Mouse (Mus musculus) lung, embryonic 15.5 days (tissue): Measurements from ENCODE around the gene Srpx. TPM values are rescaled to one million over a fixed set of nuclear protein-coding genes. Genes with fewer than 3 reads are reported as not detected.

Experiments used
- ATAC-seq: fragments of 200-750 bp; cut with Nextera tagmentation; 2 replicates; pipeline ENCODE4 v1.8.0; 2017; ENCODE audit warnings: moderate number of reproducible peaks, borderline replicate concordance; ENCODE audit not compliant: low FRiP score, low TSS enrichment; ENCODE audit errors: extremely low read depth
- H3K27ac ChIP-seq: fragments of 300-500 bp; sonication (generic); 2 replicates; pipeline ENCODE4 v1.5.1; 2015; ENCODE audit warnings: moderate library complexity, mild to moderate bottlenecking, inconsistent platforms
- H3K27me3 ChIP-seq: fragments of 300-500 bp; sonication (generic); 2 replicates; pipeline ENCODE4 v1.6.1; 2015; ENCODE audit warnings: inconsistent platforms
- H3K36me3 ChIP-seq: fragments of 300-500 bp; sonication (generic); 2 replicates; pipeline ENCODE4 v1.6.1; 2015; ENCODE audit warnings: inconsistent platforms
- H3K4me1 ChIP-seq: fragments of 300-500 bp; sonication (generic); 2 replicates; pipeline ENCODE4 v1.6.1; 2015; ENCODE audit warnings: inconsistent platforms
- H3K4me2 ChIP-seq: fragments of 300-500 bp; sonication (generic); 2 replicates; pipeline ENCODE4 v1.6.1; 2015; ENCODE audit warnings: inconsistent platforms, mild to moderate bottlenecking, moderate library complexity
- H3K4me3 ChIP-seq: fragments of 300-500 bp; sonication (generic); 2 replicates; pipeline ENCODE4 v1.5.1; 2015; ENCODE audit warnings: mild to moderate bottlenecking, inconsistent platforms
- H3K9ac ChIP-seq: fragments of 300-500 bp; sonication (generic); 2 replicates; pipeline ENCODE4 v1.6.1; 2015; ENCODE audit warnings: inconsistent platforms
- H3K9me3 ChIP-seq: fragments of 300-500 bp; sonication (generic); 2 replicates; pipeline ENCODE4 v1.6.1; 2016; ENCODE audit warnings: inconsistent platforms
- whole genome bisulfite sequencing: fragments of 180-500 bp; shearing (Covaris S2); methylation state at CpG from one replicate; pipeline ENCODE4 v1.1.7; 2015; 5-methylcytosine and 5-hydroxymethylcytosine counted together
- polyA plus RNA-seq: library from polyadenylated mRNA; unstranded; fragments of >200 nt; fragmentation: Nextera tagmentation; extraction: Ambion mirVana; gene quantifications from 2 replicates; pipeline ENCODE4 v1.2.1, GENCODE M21; 2015

The Srpx gene
- 19.5 and 20.5 TPM in 2 replicates for polyA plus RNA-seq

DNA sequence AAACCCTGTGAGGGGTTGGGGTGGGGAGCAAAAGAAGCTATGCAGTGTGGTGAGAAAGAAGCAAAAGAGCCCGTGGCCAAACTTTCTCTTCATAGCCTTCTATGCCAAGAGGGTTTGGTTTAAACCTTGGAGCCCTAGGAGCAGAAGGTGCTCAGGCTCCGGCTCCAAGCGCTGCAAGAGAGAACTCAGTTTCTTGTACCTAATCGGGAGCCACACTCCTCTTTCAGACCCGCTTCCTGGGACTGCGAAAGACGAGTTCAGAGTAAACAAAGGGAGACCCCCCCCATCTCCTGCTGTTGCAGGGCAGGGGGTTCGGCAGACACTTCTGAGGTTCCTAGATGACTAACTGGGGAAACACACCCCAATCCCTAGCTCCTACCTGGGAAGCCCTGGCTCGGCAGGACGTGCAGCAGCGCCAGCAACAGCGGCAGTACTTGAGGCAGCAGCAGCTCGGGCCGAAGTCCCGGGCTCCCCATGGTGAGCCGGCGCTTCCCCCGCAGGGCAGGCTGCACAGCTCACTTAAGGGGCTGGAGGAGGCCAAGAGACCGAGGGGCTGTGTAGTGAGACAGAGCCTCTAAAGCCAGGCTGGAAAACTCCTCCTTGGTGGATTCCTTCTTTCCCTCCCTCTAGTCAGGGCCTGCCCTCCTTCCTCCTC is at the start of gene Srpx:
Gene Srpx, minus strand, starts transcription at position 645 of the 655 bp plus-strand sequence.
- 11% methylated on average over 19 of the region's 19 CpGs for WGBS
- Histone ChIP-seq H3K4me2 (peak within 1 kb of the TSS; percentile 57), H3K36me3 (no peaks in the 10 kb centered on the region), H3K4me1 (no peaks in the 10 kb centered on the region), H3K27ac (peak within 1 kb of the TSS; percentile 10; the same call in 1 of the 2 replicates), H3K9ac (peak within 1 kb of the TSS; percentile 24; the same call in 1 of the 2 replicates), H3K27me3 (no peaks in the 10 kb centered on the region), H3K9me3 (no peaks in the 10 kb centered on the region), H3K4me3 (peak within 1 kb of the TSS; percentile 40)
- ATAC-seq = peak; percentile 65

DNA sequence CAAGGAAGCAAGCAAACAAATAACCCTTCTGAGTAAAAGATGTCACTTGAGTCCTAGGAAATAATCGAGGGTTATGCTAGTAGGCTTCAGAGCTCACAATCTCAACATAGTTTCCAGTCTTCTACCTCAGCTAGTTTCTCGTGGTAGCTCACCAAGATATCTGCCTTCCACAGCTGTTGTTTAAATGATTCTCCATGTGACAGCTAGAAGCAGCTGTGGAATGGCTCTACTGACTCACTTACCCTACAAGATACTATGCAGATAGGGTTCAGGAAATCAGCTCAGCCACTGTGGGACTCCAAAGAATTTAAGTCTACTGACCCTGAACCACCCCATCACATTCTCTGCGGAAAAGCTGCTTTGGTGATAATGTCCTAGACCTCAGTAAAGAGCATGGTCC is 34.9 kb upstream of the Srpx start:
- Histone ChIP-seq H3K9ac (no peak overlapping the region), H3K4me2 (no peak overlapping the region), H3K27ac (no peak overlapping the region), H3K9me3 (no peaks in the 10 kb centered on the region), H3K27me3 (no peaks in the 10 kb centered on the region), H3K36me3 (no peaks in the 10 kb centered on the region), H3K4me3 (no peak overlapping the region), H3K4me1 (no peaks in the 10 kb centered on the region)
- WGBS = 61% methylated on average over 3 of the region's 3 CpGs
- no peak for ATAC-seq

DNA sequence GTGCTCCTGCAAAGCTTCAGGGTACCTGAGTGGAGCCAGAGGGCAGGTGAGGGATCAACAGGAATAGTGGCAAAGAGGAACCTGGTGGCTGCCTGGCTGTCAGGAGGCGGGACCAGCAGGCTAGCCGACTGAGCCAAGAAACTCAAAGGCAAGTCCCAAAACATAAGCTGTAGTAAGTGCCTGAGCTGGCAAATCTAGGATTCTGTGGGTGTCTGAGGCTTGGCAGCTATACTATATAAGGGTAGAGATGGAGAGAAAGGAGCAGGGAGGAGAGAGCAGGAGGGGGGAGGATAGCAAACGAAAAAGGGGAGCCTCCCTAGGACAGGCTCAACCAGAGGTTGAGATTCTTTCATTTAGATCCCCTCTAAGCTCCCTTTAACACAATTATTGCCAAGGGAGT is 1.7 kb downstream of the Srpx start:
- H3K9me3 ChIP-seq = no peaks in the 10 kb centered on the region
- H3K4me1 ChIP-seq = no peaks in the 10 kb centered on the region
- 52% methylated on average over 3 of the region's 3 CpGs for WGBS
- no peaks in the 10 kb centered on the region for H3K27me3 ChIP-seq
- H3K27ac ChIP-seq = no peak overlapping the region
- no peak overlapping the region for H3K9ac ChIP-seq
- ATAC-seq = no peak
- no peaks in the 10 kb centered on the region for H3K36me3 ChIP-seq
- H3K4me3 ChIP-seq = no peak overlapping the region
- no peak overlapping the region for H3K4me2 ChIP-seq

DNA sequence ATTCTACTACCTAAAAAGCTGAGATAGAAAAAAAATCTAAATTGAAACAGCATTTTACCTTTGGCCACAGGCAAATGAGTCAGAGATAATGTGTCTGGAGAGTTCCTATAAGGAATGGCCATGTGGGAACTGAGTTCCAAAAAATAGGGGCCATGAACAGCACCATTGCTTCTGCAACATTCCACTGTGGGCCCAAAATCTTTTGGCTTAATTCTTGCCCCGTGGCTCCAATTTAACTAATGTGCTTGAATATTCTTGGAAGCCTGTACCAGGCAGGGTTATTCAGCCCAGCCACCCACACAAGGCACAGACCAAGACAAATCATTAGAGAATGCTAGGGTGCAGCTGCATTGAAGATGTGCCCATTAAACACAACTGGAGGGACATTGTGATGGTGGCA is 6.8 kb downstream of the Srpx start:
- H3K27ac ChIP-seq = no peak overlapping the region
- H3K36me3 ChIP-seq = no peaks in the 10 kb centered on the region
- H3K27me3 ChIP-seq = no peaks in the 10 kb centered on the region
- no peak overlapping the region for H3K4me2 ChIP-seq
- WGBS = 64% methylated on average over 1 of the region's 1 CpGs
- no peaks in the 10 kb centered on the region for H3K9me3 ChIP-seq
- H3K9ac ChIP-seq = no peak overlapping the region
- no peak overlapping the region for H3K4me3 ChIP-seq
- H3K4me1 ChIP-seq = no peaks in the 10 kb centered on the region
- ATAC-seq = no peak

DNA sequence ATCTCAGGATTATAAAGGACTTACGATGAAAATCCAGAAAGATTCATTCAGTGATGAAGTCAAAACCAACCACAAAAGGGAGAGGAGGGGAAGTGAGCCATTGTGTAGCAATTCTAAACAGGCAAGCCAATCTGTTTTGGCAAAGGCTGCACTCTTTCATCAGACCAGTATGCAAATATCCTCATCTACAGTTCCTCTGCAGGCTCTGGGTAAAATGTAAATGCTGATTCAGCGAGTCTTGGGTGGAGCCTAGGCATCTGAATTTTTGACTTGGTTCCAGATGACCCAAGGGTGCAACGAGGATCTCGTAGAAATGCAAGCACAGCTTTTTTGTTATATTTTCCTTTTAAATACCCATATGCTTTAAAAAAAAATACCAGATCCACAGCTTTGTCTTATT is 9.0 kb downstream of the Srpx start:
- no peak for ATAC-seq
- 48% methylated on average over 4 of the region's 4 CpGs for whole genome bisulfite sequencing

DNA sequence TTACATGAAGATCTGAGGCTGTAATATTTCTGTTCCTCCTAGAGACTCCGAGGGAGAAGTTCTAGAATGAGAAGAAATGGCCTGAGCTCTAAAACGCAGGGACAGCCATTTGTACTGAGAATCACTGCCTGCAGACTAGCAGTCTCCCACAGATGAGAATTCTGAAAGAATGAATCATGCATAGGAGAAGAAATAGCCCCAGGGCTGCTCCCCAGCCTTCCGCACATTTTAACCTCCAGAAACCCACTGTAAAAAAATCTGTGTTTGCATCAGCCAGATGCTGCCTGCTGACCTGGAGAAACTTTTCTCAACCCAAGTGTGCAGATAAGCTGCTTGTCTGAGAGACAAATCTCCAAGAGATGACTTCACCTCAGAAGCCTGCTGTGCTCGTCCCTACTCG is 12.0 kb downstream of the Srpx start:
- Histone ChIP-seq H3K4me2 (no peak overlapping the region), H3K4me1 (no peaks in the 10 kb centered on the region), H3K4me3 (no peak overlapping the region), H3K9me3 (no peaks in the 10 kb centered on the region), H3K36me3 (no peaks in the 10 kb centered on the region), H3K27ac (no peak overlapping the region), H3K9ac (no peak overlapping the region), H3K27me3 (no peaks in the 10 kb centered on the region)
- WGBS = 60% methylated on average over 5 of the region's 5 CpGs
- ATAC-seq = no peak

More for the DNA sequence above, 9.0 kb downstream of the Srpx start:
- no peaks in the 10 kb centered on the region for H3K4me1 ChIP-seq
- no peaks in the 10 kb centered on the region for H3K36me3 ChIP-seq
- H3K27ac ChIP-seq = no peak overlapping the region
- H3K4me3 ChIP-seq = no peak overlapping the region
- H3K4me2 ChIP-seq = no peak overlapping the region
- H3K9me3 ChIP-seq = no peaks in the 10 kb centered on the region
- no peaks in the 10 kb centered on the region for H3K27me3 ChIP-seq
- H3K9ac ChIP-seq = no peak overlapping the region

DNA sequence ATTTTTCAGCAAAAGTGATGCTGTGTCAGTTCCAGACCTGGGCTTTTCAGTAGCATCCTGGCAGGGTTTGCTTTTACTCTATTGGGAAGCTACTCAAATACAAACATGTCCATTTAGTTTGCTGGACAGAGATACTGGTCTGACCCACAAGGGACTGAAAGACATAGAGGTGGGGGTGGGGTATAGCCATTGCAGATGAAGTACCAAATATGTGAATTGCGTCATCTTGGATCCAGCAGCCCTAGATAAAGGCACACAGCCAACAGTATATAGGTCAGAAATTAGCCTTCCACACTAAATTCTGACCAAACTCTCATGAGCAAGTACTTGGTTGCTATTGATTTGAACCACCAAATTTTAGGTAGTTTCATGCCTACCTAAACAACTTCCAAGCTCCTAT is 14.8 kb downstream of the Srpx start:
- Histone ChIP-seq H3K4me2 (no peak overlapping the region), H3K4me3 (no peak overlapping the region)
- WGBS = 60% methylated on average over 1 of the region's 1 CpGs

DNA sequence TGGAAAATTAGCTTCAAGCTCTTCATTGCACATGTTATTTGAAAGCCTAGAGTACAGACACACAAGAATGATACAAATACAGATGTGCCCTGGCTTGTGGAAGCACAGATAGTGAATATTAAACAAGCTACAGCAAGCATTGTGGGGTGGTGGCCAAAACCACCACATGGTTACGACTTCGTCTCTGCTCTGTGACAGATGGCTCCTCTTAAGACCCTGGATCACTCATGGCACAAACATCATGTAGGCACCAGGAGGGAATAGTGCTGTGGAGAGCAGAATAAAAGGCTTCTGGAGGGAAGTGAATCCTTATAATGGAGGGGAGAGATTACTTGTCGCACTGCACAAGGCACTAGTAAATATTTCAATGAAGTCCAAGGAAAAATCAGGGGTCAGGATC is 21.7 kb downstream of the Srpx start:
- no peaks in the 10 kb centered on the region for H3K36me3 ChIP-seq
- no peak overlapping the region for H3K27ac ChIP-seq
- no peaks in the 10 kb centered on the region for H3K4me1 ChIP-seq
- no peak overlapping the region for H3K4me2 ChIP-seq
- no peak overlapping the region for H3K9ac ChIP-seq
- no peaks in the 10 kb centered on the region for H3K27me3 ChIP-seq
- no peak for ATAC-seq
- H3K9me3 ChIP-seq = no peaks in the 10 kb centered on the region
- no peak overlapping the region for H3K4me3 ChIP-seq
- WGBS = 65% methylated on average over 3 of the region's 3 CpGs

More for the DNA sequence above, 14.8 kb downstream of the Srpx start:
- Histone ChIP-seq H3K4me1 (no peaks in the 10 kb centered on the region), H3K9ac (no peak overlapping the region), H3K36me3 (no peaks in the 10 kb centered on the region), H3K9me3 (no peaks in the 10 kb centered on the region), H3K27me3 (no peaks in the 10 kb centered on the region), H3K27ac (no peak overlapping the region)
- no peak; the same call in 1 of the 2 replicates for ATAC-seq

DNA sequence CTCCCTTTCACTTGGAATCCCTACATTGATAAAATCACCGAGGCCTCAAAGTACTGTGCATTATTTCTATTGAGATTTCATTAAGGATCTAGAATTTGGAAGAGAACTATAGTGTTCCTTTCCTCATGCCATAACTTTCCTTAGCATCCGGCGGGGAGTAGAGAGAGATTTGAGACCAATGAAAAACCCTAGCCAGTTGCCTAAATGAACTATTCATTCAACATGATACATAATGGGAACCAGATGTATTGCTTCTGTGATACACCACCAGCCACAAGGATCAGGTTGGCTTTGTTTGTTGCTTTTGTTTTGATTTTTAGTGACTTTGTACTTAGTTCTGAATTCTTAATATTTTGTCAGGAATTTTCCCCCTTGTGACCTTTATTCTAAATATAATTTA is 37.1 kb downstream of the Srpx start:
- no peak overlapping the region for H3K27ac ChIP-seq
- H3K9ac ChIP-seq = no peak overlapping the region
- H3K4me3 ChIP-seq = no peak overlapping the region
- 87% methylated on average over 3 of the region's 3 CpGs for WGBS
- H3K9me3 ChIP-seq = no peaks in the 10 kb centered on the region
- ATAC-seq = no peak
- H3K27me3 ChIP-seq = no peaks in the 10 kb centered on the region
- H3K36me3 ChIP-seq = no peaks in the 10 kb centered on the region
- no peaks in the 10 kb centered on the region for H3K4me1 ChIP-seq
- H3K4me2 ChIP-seq = no peak overlapping the region

DNA sequence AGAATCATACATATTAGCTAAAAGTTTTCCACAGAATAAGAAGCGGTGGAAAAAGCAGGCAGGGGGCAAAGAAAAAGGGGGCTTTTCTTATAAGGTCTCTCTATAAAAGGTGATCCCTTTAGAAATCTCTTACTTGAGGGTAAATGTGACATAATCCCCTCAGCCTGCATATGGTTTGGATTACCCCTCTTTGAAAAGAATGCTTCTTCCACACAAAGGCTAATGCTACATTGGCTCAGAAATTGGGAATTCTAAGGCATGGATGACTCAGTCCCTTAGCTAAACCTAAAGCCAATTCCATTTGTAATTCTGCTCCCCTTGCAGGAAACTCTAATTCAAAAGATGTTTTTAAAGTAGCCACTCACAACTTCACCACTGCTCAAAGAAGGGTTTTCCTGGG is 37.5 kb downstream of the Srpx start:
- WGBS = 68% methylated on average over 1 of the region's 1 CpGs
- ATAC-seq = no peak
- no peaks in the 10 kb centered on the region for H3K27me3 ChIP-seq

DNA sequence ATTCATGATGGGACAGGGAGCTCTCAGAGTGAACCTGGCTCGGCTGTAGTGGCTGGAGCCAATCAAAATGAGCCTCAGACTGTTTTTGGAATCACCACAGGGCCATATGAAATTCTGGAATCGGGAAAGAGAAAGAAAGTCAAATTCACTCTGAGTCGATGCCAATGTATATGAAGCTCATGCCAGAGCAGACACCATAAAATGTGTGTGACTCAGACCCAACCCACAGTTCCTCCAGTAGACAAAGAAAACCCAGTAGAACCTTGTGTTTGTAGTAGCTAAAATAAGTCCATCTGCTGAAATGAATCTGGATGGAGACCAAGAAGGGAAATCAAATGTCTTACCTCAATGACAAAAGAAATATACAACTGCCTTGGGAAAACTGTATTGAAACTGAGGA is 43.5 kb downstream of the Srpx start:
- Histone ChIP-seq H3K4me2 (no peak overlapping the region), H3K9ac (no peak overlapping the region), H3K27me3 (no peaks in the 10 kb centered on the region), H3K36me3 (no peaks in the 10 kb centered on the region), H3K4me1 (no peaks in the 10 kb centered on the region), H3K4me3 (no peak overlapping the region), H3K27ac (no peak overlapping the region), H3K9me3 (no peaks in the 10 kb centered on the region)
- 65% methylated on average over 3 of the region's 3 CpGs for WGBS
- no peak for ATAC-seq

More for the DNA sequence above, 37.5 kb downstream of the Srpx start:
- Histone ChIP-seq H3K4me1 (no peaks in the 10 kb centered on the region), H3K36me3 (no peaks in the 10 kb centered on the region), H3K4me2 (no peak overlapping the region), H3K9me3 (no peaks in the 10 kb centered on the region), H3K9ac (no peak overlapping the region), H3K4me3 (no peak overlapping the region), H3K27ac (no peak overlapping the region)

DNA sequence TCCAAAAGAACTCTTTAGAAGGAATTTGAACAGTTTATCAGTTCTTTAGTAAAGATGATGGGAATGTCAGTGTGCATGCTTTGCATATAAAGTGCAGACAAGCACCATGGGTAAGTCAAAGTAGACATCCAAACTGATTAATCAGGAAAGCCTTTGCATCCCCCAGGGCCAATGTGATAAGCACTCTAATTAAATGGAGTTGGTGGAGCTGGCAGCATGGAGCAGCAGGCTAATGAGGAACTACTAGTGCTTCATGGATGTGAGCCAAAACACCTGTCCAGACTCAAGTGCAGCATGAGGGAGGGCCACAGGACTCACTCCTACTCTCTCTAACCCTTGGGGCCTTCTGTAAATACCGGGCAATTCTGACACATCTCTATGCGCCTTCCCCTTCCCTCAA is 46.0 kb downstream of the Srpx start:
- ATAC-seq = no peak
- Histone ChIP-seq H3K4me3 (no peak overlapping the region), H3K9me3 (no peaks in the 10 kb centered on the region), H3K27ac (no peak overlapping the region), H3K36me3 (no peaks in the 10 kb centered on the region), H3K4me1 (no peaks in the 10 kb centered on the region), H3K4me2 (no peak overlapping the region), H3K9ac (no peak overlapping the region), H3K27me3 (no peaks in the 10 kb centered on the region)
- 44% methylated on average over 2 of the region's 2 CpGs for WGBS

DNA sequence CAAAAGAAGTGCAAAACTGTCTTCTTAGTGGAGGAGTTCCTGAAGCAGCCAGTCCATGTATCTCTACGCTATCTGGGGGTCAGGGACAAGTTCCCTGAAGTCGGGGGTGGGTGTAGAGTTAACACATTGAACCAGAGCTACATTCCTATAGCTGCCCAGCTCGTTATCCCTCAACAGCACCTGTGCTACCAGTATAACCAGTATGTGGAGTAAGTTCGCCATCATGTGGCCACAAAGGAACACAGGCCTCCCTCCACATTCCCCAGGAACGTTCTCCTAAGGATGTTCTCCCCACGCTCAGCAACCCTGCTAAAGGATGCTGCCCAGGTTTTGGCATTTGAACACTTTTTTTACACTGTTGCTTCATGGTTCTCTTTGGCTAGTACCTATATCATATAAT is 46.8 kb downstream of the Srpx start:
- no peaks in the 10 kb centered on the region for H3K9me3 ChIP-seq
- no peak overlapping the region for H3K27ac ChIP-seq
- H3K4me1 ChIP-seq = no peaks in the 10 kb centered on the region
- ATAC-seq = no peak
- H3K36me3 ChIP-seq = no peaks in the 10 kb centered on the region
- H3K4me2 ChIP-seq = no peak overlapping the region
- H3K9ac ChIP-seq = no peak overlapping the region
- no peaks in the 10 kb centered on the region for H3K27me3 ChIP-seq
- 19% methylated on average over 6 of the region's 6 CpGs for WGBS
- H3K4me3 ChIP-seq = no peak overlapping the region
